Mouse (Mus musculus) spleen, adult 2 months (tissue): ENCODE results near the gene Otop1.

Experiments
- CTCF ChIP-seq: fragments of 200-500 bp; IDR thresholded peaks from 2 replicates; pipeline ENCODE4 v1.5.1; 2011; ENCODE audit warnings: mild to moderate bottlenecking, inconsistent platforms; ENCODE audit not compliant: insufficient read depth, insufficient read length, insufficient replicate concordance; ENCODE audit errors: extremely low read depth
- POLR2A ChIP-seq: fragments of 200-500 bp; IDR thresholded peaks from 2 replicates; pipeline ENCODE4 v1.6.1; 2011; ENCODE audit warnings: low read depth, low read length, inconsistent platforms

DNA sequence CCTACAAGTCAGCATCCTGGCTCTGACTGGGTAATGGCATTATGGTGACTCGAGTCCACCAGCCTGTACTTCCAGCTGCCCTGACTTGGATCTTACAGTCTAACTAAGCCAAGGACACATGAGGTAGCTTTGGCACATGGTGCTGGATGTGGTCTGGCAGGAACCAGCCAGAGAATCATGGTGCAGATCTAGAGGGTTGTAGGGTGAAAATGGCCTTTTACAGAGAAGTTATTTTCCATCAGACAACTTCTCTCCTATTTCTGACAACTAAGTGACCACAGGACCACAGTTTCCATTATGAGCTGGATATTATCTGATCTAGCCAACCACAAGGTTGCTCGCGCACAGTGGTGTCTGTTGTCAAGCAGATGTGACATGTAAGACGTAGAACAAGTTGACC is 1.9 kb upstream of the Otop1 start:
- no peak for TF ChIP-seq POLR2A
- TF ChIP-seq CTCF: no peak
